Mouse (Mus musculus) ES-E14 (cell line): ENCODE measurements at regions not wholly inside any gene's neighbourhood (a gene's known extent, or its start where the extent isn't known, plus 50 kb on each side); places are given as distances from the start of the nearest gene placed in this dataset.

Source experiments
- DNase-seq: peaks from one replicate; pipeline ENCODE4 v3.0.0-alpha.2; 2013; ENCODE audit warnings: low read depth, low spot score
- H3K27ac ChIP-seq: 2 replicates; pipeline ENCODE4 v1.5.1; 2012; ENCODE audit warnings: low read depth, mild to moderate bottlenecking, low read length, moderate library complexity, mixed read lengths; ENCODE audit not compliant: poor library complexity, insufficient read depth, severe bottlenecking
- H3K36me3 ChIP-seq: 2 replicates; pipeline ENCODE4 v1.6.1; 2012; ENCODE audit warnings: mild to moderate bottlenecking, low read length, moderate library complexity, mixed read lengths; ENCODE audit not compliant: control insufficient read depth, poor library complexity, insufficient read depth, severe bottlenecking
- H3K4me1 ChIP-seq, 2 experiments: fragments of 150-350 bp in 1 of 2; sonication (generic) in 1 of 2; 2 replicates each; pipeline ENCODE4 v1.6.1; 2012; ENCODE audit warnings: low read length in 2 of 2, mild to moderate bottlenecking in 1 of 2, mixed read lengths in 1 of 2; ENCODE audit not compliant: control insufficient read depth in 2 of 2, insufficient read depth in 2 of 2, poor library complexity in 1 of 2
- H3K4me3 ChIP-seq, 2 experiments: fragments of 150-350 bp in 1 of 2; sonication (generic) in 1 of 2; 2 replicates each; pipeline ENCODE4 v1.5.1; 2012; ENCODE audit warnings: low read length in 2 of 2, low read depth in 1 of 2, mild to moderate bottlenecking in 1 of 2, mixed read lengths in 1 of 2; ENCODE audit not compliant: insufficient read depth in 1 of 2, poor library complexity in 1 of 2, severe bottlenecking in 1 of 2
- H3K9ac ChIP-seq: 2 replicates; pipeline ENCODE4 v1.6.1; 2012; ENCODE audit warnings: low read depth, mild to moderate bottlenecking, low read length, mixed read lengths; ENCODE audit not compliant: poor library complexity, insufficient read depth, severe bottlenecking
- H3K9me3 ChIP-seq: fragments of 150-350 bp; sonication (generic); 2 replicates; pipeline ENCODE4 v1.6.1; 2012; ENCODE audit warnings: low read depth, mild to moderate bottlenecking, low read length; ENCODE audit not compliant: control insufficient read depth, insufficient read depth
- CHD2 ChIP-seq: IDR thresholded peaks from 2 replicates; pipeline ENCODE4 v1.6.1; 2014; ENCODE audit warnings: mild to moderate bottlenecking, low read depth, low read length, inconsistent platforms
- HCFC1 ChIP-seq: IDR thresholded peaks from 2 replicates; pipeline ENCODE4 v1.6.1; 2012; ENCODE audit warnings: low read length, inconsistent platforms, borderline replicate concordance; ENCODE audit not compliant: insufficient read depth
- MAFK ChIP-seq: IDR thresholded peaks from 2 replicates; pipeline ENCODE4 v1.6.1; 2014; ENCODE audit warnings: mild to moderate bottlenecking, low read depth, low read length, inconsistent platforms; ENCODE audit not compliant: insufficient read depth
- ZC3H11A ChIP-seq: IDR thresholded peaks from 2 replicates; pipeline ENCODE4 v1.6.1; 2012; ENCODE audit warnings: low read depth, mild to moderate bottlenecking, inconsistent platforms, low read length, borderline replicate concordance
- ZNF384 ChIP-seq: IDR thresholded peaks from 2 replicates; pipeline ENCODE4 v1.6.1; 2012; ENCODE audit warnings: low read depth, low read length, inconsistent platforms
- in situ Hi-C, 2 experiments: fragments of 600-800 bp; cut with MboI; formaldehyde crosslinking; loops; one replicate each; pipeline ENCODE4 v1.15.1; 2025; ENCODE audit warnings: low sequenced_read_pairs in 2 of 2, inconsistent platforms in 1 of 2; ENCODE audit not compliant: unreplicated experiment in 2 of 2

DNA sequence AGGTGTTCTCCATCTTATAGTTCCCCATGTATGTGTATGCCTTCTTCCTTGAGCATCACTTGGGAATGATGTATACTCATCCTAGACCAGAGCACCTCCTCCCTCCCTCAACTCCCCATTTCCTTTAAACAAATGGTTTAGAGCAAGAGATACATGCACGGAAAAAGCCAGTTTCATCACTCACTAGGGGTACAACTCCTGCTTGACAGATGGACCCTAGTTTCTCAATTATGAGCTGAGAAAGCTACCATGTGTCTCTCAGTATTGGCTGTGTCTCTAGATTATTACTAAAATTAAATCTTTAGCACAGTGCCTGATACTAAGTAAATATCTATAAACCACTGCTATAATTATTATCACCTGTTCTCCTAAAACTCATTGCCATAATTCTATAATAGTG, 266.2 kb upstream of the Nr3c2 start:
- Histone ChIP-seq H3K4me1 (no peaks in the 10 kb centered on the region), H3K9me3 (no peaks in the 10 kb centered on the region), H3K4me3 (no peak overlapping the region), H3K9ac (no peak overlapping the region), H3K27ac (no peak overlapping the region), H3K36me3 (no peaks in the 10 kb centered on the region)
- TF ChIP-seq CHD2 = no peak
- TF ChIP-seq HCFC1 = no peak
- TF ChIP-seq ZNF384 = no peak
- no peak for TF ChIP-seq MAFK
- TF ChIP-seq ZC3H11A = no peak
- DNase-seq = no peak
- in situ Hi-C loops = no loop called here
